Mouse (Mus musculus) spleen, adult 2 months (tissue): ENCODE measurements around the gene C4bp.

Source experiments
- CTCF ChIP-seq: fragments of 200-500 bp; IDR thresholded peaks from 2 replicates; pipeline ENCODE4 v1.5.1; 2011; ENCODE audit warnings: mild to moderate bottlenecking, inconsistent platforms; ENCODE audit not compliant: insufficient read depth, insufficient read length, insufficient replicate concordance; ENCODE audit errors: extremely low read depth
- POLR2A ChIP-seq: fragments of 200-500 bp; IDR thresholded peaks from 2 replicates; pipeline ENCODE4 v1.6.1; 2011; ENCODE audit warnings: low read depth, low read length, inconsistent platforms

GRCm38 (mm10) chr1:130644103-130644502 lies 17.3 kb downstream of the C4bp start:
- TF ChIP-seq POLR2A (no peak), CTCF (no peak)
